Mouse (Mus musculus) liver, embryonic 14.5 days (tissue): ENCODE data around the gene Olfr1157. TPM values are rescaled to one million over a fixed set of nuclear protein-coding genes. Genes with fewer than 3 reads are reported as not detected.

Source experiments
- ATAC-seq: fragments of 200-750 bp; cut with Nextera tagmentation; 2 replicates; pipeline ENCODE4 v1.8.0; 2017; ENCODE audit warnings: moderate number of reproducible peaks, mild to moderate bottlenecking, moderate library complexity; ENCODE audit not compliant: insufficient read depth
- DNase-seq, 3 experiments: peaks; one replicate each; pipeline ENCODE4 v3.0.0-alpha.2; 2012 to 2013; ENCODE audit warnings: low read depth in 3 of 3, low spot score in 3 of 3
- H3K27ac ChIP-seq: fragments of 300-500 bp; sonication (generic); 2 replicates; pipeline ENCODE4 v1.5.1; 2014; ENCODE audit warnings: moderate library complexity, mild to moderate bottlenecking, control low read depth, inconsistent platforms
- H3K27me3 ChIP-seq: fragments of 300-500 bp; sonication (generic); 2 replicates; pipeline ENCODE4 v1.6.1; 2014; ENCODE audit warnings: mild to moderate bottlenecking, low read length, moderate library complexity; ENCODE audit not compliant: control insufficient read depth, insufficient read depth
- H3K36me3 ChIP-seq: fragments of 300-500 bp; sonication (generic); replicated peaks from 2 replicates; pipeline ENCODE4 v1.6.1; 2014; ENCODE audit warnings: low read depth; ENCODE audit not compliant: control insufficient read depth, insufficient read depth
- H3K4me1 ChIP-seq, 2 experiments: fragments of 200-500 bp in 1 of 2; fragments of 300-500 bp in 1 of 2; sonication (generic) in 1 of 2; replicated peaks; 2 replicates each; pipeline ENCODE4 v1.6.1; 2012 to 2014; ENCODE audit warnings: antibody characterized with exemption in 1 of 2, inconsistent platforms in 1 of 2, low read length in 1 of 2; ENCODE audit not compliant: control insufficient read depth in 2 of 2, insufficient read depth in 2 of 2
- H3K4me2 ChIP-seq: fragments of 300-500 bp; sonication (generic); 2 replicates; pipeline ENCODE4 v1.6.1; 2014; ENCODE audit warnings: low read depth, mild to moderate bottlenecking, control low read depth, moderate library complexity
- H3K4me3 ChIP-seq, 2 experiments: fragments of 200-500 bp in 1 of 2; fragments of 300-500 bp in 1 of 2; sonication (generic) in 1 of 2; 2 replicates each; pipeline ENCODE4 v1.5.1; 2012 to 2014; ENCODE audit warnings: low read depth in 2 of 2, low read length in 2 of 2, mild to moderate bottlenecking in 2 of 2, control low read depth in 1 of 2, inconsistent platforms in 1 of 2, moderate library complexity in 1 of 2; ENCODE audit not compliant: insufficient read depth in 1 of 2
- H3K9ac ChIP-seq: fragments of 300-500 bp; sonication (generic); replicated peaks from 2 replicates; pipeline ENCODE4 v1.6.1; 2014; ENCODE audit warnings: mild to moderate bottlenecking, control low read depth, moderate library complexity
- H3K9me3 ChIP-seq: fragments of 300-500 bp; sonication (generic); 2 replicates; pipeline ENCODE4 v1.6.1; 2016; ENCODE audit warnings: low read length, mixed read lengths; ENCODE audit not compliant: control insufficient read depth
- CTCF ChIP-seq: IDR thresholded peaks from 2 replicates; pipeline ENCODE4 v1.5.1; 2016; ENCODE audit warnings: antibody characterized with exemption, low read depth, control low read depth
- EP300 ChIP-seq: IDR thresholded peaks from 2 replicates; pipeline ENCODE4 v1.6.1; 2016; ENCODE audit warnings: antibody characterized with exemption, low read depth
- WGBS: fragments of 180-500 bp; shearing (Covaris S2); extraction: QIAGEN DNeasy Blood & Tissue Kit; methylation state at CpG from one replicate; pipeline ENCODE4 v1.1.7; 2014; ENCODE audit not compliant: insufficient replicate concordance; 5-methylcytosine and 5-hydroxymethylcytosine counted together
- polyA plus RNA-seq, 2 experiments: library from polyadenylated mRNA; depleted of rRNA in 1 of 2; stranded (reverse) in 1 of 2; unstranded in 1 of 2; fragments of >200 nt; fragmentation: Nextera tagmentation in 1 of 2; extraction: Ambion mirVana in 1 of 2; gene quantifications; 2 replicates each; pipeline versions ENCODE4 v1.2.1 to v1.2.3; 2012 to 2014

Olfr1157 gene
- polyA plus RNA-seq, 2 experiments: not detected

DNA sequence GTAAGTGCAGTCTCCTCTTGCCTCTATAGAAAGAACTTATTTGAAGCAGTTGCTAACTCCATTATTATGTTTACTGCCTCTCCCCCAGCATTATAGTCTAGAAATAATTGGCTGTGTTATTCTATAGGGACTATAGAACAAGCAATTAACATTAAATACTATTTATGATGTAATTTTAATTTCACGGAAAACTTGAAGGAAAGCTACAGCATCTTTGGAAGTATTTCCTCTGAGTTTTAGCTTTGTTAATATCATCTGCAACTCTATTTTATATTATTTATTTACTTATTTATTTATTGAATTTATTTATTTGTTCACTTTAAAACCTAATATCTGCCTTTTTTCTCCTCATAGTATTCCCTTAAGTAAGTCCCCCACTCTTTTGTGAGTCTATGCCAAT is 23.1 kb downstream of the Olfr1157 start, which contains the start of gene Olfr1155:
Gene Olfr1155 (minus strand): TSS at position 101 of the 400 bp plus-strand sequence.
- TF ChIP-seq CTCF (no peak), EP300 (no peak)
- 86% methylated on average over 1 of the region's 1 CpGs for WGBS

More for the DNA sequence above, 23.1 kb downstream of the Olfr1157 start, which contains the start of gene Olfr1155:
- Histone ChIP-seq H3K27me3 (no peaks in the 10 kb centered on the region), H3K27ac (no peak within 1 kb of the TSS), H3K4me3 (no peak within 1 kb of the TSS), H3K9ac (no peak within 1 kb of the TSS), H3K36me3 (no peaks in the 10 kb centered on the region), H3K4me2 (no peak within 1 kb of the TSS), H3K4me1 (no peaks in the 10 kb centered on the region), H3K9me3 (no peaks in the 10 kb centered on the region)
- DNase-seq: no peak
- no peak for ATAC-seq

Other genes starting within 250 kb of the Olfr1157 start
- gene Olfr1138, start 228.3 kb downstream of the Olfr1157 start, polyA plus RNA-seq (2012; rRNA removed): not detected in 2 replicates
- not detected in 2 replicates for gene Olfr1138, start 228.3 kb downstream of the Olfr1157 start, polyA plus RNA-seq (2014; fragmentation: Nextera tagmentation; extraction: Ambion mirVana)
- not detected in 2 replicates for gene Olfr1140, start 224.5 kb downstream of the Olfr1157 start, polyA plus RNA-seq (2012; rRNA removed)
- gene Olfr1140, start 224.5 kb downstream of the Olfr1157 start, polyA plus RNA-seq (2014; fragmentation: Nextera tagmentation; extraction: Ambion mirVana): not detected in 2 replicates
- gene Olfr1141, start 214.3 kb downstream of the Olfr1157 start, polyA plus RNA-seq (2012; rRNA removed): not detected in 2 replicates
- not detected in 2 replicates for gene Olfr1141, start 214.3 kb downstream of the Olfr1157 start, polyA plus RNA-seq (2014; fragmentation: Nextera tagmentation; extraction: Ambion mirVana)
- not detected in 2 replicates for gene Olfr152, start 188.8 kb downstream of the Olfr1157 start, polyA plus RNA-seq (2012; rRNA removed)
- gene Olfr152, start 188.8 kb downstream of the Olfr1157 start, polyA plus RNA-seq (2014; fragmentation: Nextera tagmentation; extraction: Ambion mirVana): not detected in 2 replicates
- not detected in 2 replicates for gene Olfr1143, start 167.7 kb downstream of the Olfr1157 start, polyA plus RNA-seq (2012; rRNA removed)
- gene Olfr1143, start 167.7 kb downstream of the Olfr1157 start, polyA plus RNA-seq (2014; fragmentation: Nextera tagmentation; extraction: Ambion mirVana): not detected in 2 replicates
- not detected in 2 replicates for gene Olfr1145, start 158.5 kb downstream of the Olfr1157 start, polyA plus RNA-seq (2012; rRNA removed)
- not detected in 2 replicates for gene Olfr1145, start 158.5 kb downstream of the Olfr1157 start, polyA plus RNA-seq (2014; fragmentation: Nextera tagmentation; extraction: Ambion mirVana)
- not detected in 2 replicates for gene Olfr1148, start 137.8 kb downstream of the Olfr1157 start, polyA plus RNA-seq (2012; rRNA removed)
- not detected in 2 replicates for gene Olfr1148, start 137.8 kb downstream of the Olfr1157 start, polyA plus RNA-seq (2014; fragmentation: Nextera tagmentation; extraction: Ambion mirVana)
- not detected in 2 replicates for gene Olfr1150-ps1, start 124.3 kb downstream of the Olfr1157 start, polyA plus RNA-seq (2012; rRNA removed)
- not detected in 2 replicates for gene Olfr1150-ps1, start 124.3 kb downstream of the Olfr1157 start, polyA plus RNA-seq (2014; fragmentation: Nextera tagmentation; extraction: Ambion mirVana)
- gene Olfr1151, start 112.4 kb downstream of the Olfr1157 start, polyA plus RNA-seq (2012; rRNA removed): not detected in 2 replicates
- not detected in 2 replicates for gene Olfr1151, start 112.4 kb downstream of the Olfr1157 start, polyA plus RNA-seq (2014; fragmentation: Nextera tagmentation; extraction: Ambion mirVana)
- gene Olfr1152, start 101.8 kb downstream of the Olfr1157 start, polyA plus RNA-seq (2012; rRNA removed): not detected in 2 replicates
- not detected in 2 replicates for gene Olfr1152, start 101.8 kb downstream of the Olfr1157 start, polyA plus RNA-seq (2014; fragmentation: Nextera tagmentation; extraction: Ambion mirVana)
- not detected in 2 replicates for gene Olfr1153, start 73.3 kb downstream of the Olfr1157 start, polyA plus RNA-seq (2012; rRNA removed)
- gene Olfr1153, start 73.3 kb downstream of the Olfr1157 start, polyA plus RNA-seq (2014; fragmentation: Nextera tagmentation; extraction: Ambion mirVana): not detected in 2 replicates
- gene Olfr1154, start 63.1 kb downstream of the Olfr1157 start, polyA plus RNA-seq (2012; rRNA removed): not detected in 2 replicates
- not detected in 2 replicates for gene Olfr1154, start 63.1 kb downstream of the Olfr1157 start, polyA plus RNA-seq (2014; fragmentation: Nextera tagmentation; extraction: Ambion mirVana)
- gene Olfr1155, start 23.2 kb downstream of the Olfr1157 start, polyA plus RNA-seq (2012; rRNA removed): not detected in 2 replicates
- gene Olfr1155, start 23.2 kb downstream of the Olfr1157 start, polyA plus RNA-seq (2014; fragmentation: Nextera tagmentation; extraction: Ambion mirVana): not detected in 2 replicates
- not detected in 2 replicates for gene Olfr1156, start 15.2 kb downstream of the Olfr1157 start, polyA plus RNA-seq (2012; rRNA removed)
- gene Olfr1156, start 15.2 kb downstream of the Olfr1157 start, polyA plus RNA-seq (2014; fragmentation: Nextera tagmentation; extraction: Ambion mirVana): not detected in 2 replicates
- gene Olfr74, start 6.4 kb upstream of the Olfr1157 start, polyA plus RNA-seq (2012; rRNA removed): not detected in 2 replicates
- gene Olfr74, start 6.4 kb upstream of the Olfr1157 start, polyA plus RNA-seq (2014; fragmentation: Nextera tagmentation; extraction: Ambion mirVana): not detected in 2 replicates
- gene Olfr1158, start 21.8 kb upstream of the Olfr1157 start, polyA plus RNA-seq (2012; rRNA removed): not detected in 2 replicates
- gene Olfr1158, start 21.8 kb upstream of the Olfr1157 start, polyA plus RNA-seq (2014; fragmentation: Nextera tagmentation; extraction: Ambion mirVana): not detected in 2 replicates
- not detected in 2 replicates for gene Olfr1160, start 40.0 kb upstream of the Olfr1157 start, polyA plus RNA-seq (2012; rRNA removed)
- not detected in 2 replicates for gene Olfr1160, start 40.0 kb upstream of the Olfr1157 start, polyA plus RNA-seq (2014; fragmentation: Nextera tagmentation; extraction: Ambion mirVana)
- gene Olfr1161, start 54.5 kb upstream of the Olfr1157 start, polyA plus RNA-seq (2012; rRNA removed): not detected in 2 replicates
- not detected in 2 replicates for gene Olfr1161, start 54.5 kb upstream of the Olfr1157 start, polyA plus RNA-seq (2014; fragmentation: Nextera tagmentation; extraction: Ambion mirVana)
- not detected in 2 replicates for gene Olfr73, start 69.4 kb upstream of the Olfr1157 start, polyA plus RNA-seq (2012; rRNA removed)
- gene Olfr73, start 69.4 kb upstream of the Olfr1157 start, polyA plus RNA-seq (2014; fragmentation: Nextera tagmentation; extraction: Ambion mirVana): not detected in 2 replicates
- gene Olfr1162, start 82.8 kb upstream of the Olfr1157 start, polyA plus RNA-seq (2012; rRNA removed): not detected in 2 replicates
- gene Olfr1162, start 82.8 kb upstream of the Olfr1157 start, polyA plus RNA-seq (2014; fragmentation: Nextera tagmentation; extraction: Ambion mirVana): not detected in 2 replicates
- gene Olfr1163, start 103.5 kb upstream of the Olfr1157 start, polyA plus RNA-seq (2012; rRNA removed): not detected in 2 replicates
- gene Olfr1163, start 103.5 kb upstream of the Olfr1157 start, polyA plus RNA-seq (2014; fragmentation: Nextera tagmentation; extraction: Ambion mirVana): not detected in 2 replicates
- gene Olfr1164, start 125.7 kb upstream of the Olfr1157 start, polyA plus RNA-seq (2012; rRNA removed): not detected in 2 replicates
- not detected in 2 replicates for gene Olfr1164, start 125.7 kb upstream of the Olfr1157 start, polyA plus RNA-seq (2014; fragmentation: Nextera tagmentation; extraction: Ambion mirVana)
- not detected in 2 replicates for gene Olfr1166, start 160.0 kb upstream of the Olfr1157 start, polyA plus RNA-seq (2012; rRNA removed)
- not detected in 2 replicates for gene Olfr1166, start 160.0 kb upstream of the Olfr1157 start, polyA plus RNA-seq (2014; fragmentation: Nextera tagmentation; extraction: Ambion mirVana)
- gene Olfr1167, start 186.9 kb upstream of the Olfr1157 start, polyA plus RNA-seq (2012; rRNA removed): not detected in 2 replicates
- gene Olfr1167, start 186.9 kb upstream of the Olfr1157 start, polyA plus RNA-seq (2014; fragmentation: Nextera tagmentation; extraction: Ambion mirVana): not detected in 2 replicates
- not detected in 2 replicates for gene Olfr1168, start 213.6 kb upstream of the Olfr1157 start, polyA plus RNA-seq (2012; rRNA removed)
- gene Olfr1168, start 213.6 kb upstream of the Olfr1157 start, polyA plus RNA-seq (2014; fragmentation: Nextera tagmentation; extraction: Ambion mirVana): not detected in 2 replicates